Mouse (Mus musculus) spleen, postnatal 4 days (tissue): ENCODE results near the gene Drg1.
"Not testable (repeated sequence)": the region's sequence is repeated elsewhere in the genome, so short reads cannot be mapped to it uniquely, and the experiment has no call there.

ENCODE experiments used
- DNase-seq, 2 experiments: peaks; one replicate each; pipeline ENCODE4 v3.0.0; 2022; ENCODE audit warnings: low spot score in 2 of 2

Drg1 gene

DNA sequence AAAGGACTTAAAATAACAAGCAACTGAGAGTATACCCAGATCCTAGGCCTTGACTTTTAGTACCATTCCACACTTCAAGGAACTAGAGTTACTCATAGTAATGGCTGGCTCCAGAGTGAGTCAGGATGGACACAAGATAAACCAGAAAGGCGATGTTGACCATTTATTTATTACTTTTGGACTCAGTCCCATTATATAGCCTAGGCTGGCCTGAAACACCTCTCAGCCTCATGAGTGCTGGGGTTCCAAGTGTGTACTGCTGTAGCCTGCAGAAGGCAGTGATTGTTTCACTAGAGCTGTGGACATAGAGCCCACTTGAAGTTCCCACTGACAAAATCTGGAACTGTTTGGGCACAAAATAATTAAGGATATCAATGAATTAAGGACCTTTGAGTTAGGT is 53.7 kb downstream of the Drg1 start:
- DNase-seq: no peak

DNA sequence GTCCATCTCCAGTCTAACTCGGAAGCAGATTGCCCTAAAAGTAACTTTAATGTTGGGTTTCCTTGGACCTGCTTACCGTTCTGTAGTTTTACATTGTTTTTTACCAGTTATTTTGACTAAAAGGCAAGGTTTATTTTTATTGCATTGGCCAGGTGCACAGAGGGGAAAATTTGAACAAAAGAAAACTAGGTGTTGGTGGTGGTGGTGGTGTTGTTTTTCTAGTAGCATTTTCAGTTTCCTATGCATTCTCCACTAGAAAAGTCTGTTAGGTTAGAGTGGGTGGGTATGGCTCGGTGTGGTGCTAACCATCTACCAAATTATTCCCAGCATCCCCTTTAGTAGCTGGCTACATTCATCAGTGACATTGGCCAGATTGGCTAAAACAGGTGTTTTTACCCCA is 59.4 kb downstream of the Drg1 start:
- DNase-seq: no peak

DNA sequence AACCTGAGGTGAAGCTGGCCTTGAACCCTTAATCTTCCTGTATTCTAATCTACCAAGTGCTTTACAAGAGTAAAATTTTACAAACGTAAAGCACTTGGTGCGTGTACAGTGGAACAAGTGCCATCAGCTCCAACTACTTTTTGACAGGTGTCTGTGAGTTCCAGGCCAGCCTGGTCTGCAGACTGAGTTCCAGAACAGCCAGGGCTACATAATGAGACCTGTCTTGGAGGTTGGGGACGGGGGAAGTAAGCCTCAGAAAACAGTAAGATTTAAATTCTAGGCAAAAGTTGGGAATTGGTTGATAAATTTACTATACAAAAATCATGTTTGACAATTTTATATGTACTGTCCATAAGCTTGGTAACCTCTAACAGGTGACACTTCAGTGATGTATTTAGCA is 61.0 kb downstream of the Drg1 start:
- no peak for DNase-seq

DNA sequence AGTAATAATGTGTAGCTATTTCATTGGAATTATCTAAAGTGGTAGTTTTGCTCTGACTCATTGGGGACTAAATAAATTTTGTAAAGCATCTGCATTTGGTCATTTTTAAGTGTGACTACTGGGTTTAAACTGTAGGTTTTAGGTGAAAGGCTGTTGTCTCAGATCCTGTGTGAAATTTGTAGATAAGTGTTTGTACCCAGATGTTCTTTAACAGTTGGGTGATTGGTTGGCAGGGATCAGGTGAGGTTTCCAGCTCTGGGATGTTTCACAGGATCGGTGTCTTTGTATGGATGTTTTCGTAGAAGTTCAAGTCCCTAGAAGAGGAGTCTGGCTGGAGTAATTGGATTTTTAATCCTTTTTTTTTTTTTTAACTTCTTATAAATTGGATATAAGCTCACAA is 62.4 kb downstream of the Drg1 start:
- no peak for DNase-seq

DNA sequence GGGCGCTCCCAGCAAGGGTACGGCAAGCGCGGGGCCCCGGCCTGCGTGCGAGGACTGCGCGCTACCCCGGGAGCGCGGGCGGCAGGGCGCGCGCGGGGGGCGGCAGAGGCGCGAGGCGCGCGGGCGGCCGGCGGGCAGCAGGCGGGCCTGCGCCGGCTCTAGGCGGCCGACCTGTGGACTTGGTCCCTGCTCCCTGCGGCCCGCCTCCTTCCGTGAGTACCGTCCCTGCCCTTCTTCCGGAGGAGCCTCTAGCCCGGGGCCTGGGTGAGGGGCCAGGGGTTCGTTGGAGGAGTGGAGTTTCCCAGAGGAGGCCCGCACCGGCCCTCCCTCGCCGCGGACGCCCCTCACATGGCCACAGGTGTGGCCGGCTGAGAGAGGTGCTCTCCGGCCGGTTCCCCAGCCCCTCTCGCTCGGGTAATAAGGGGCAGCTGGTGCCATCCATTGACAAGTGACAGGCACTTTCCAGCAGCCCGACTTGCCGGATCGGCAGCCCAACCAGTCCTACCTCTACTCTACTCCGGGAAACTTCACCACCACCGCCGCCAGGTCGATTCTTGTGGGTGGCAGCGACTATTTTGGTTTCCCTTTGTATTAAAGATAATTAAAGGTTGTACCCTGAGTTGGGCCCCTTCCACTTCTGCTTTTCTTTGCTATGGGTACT is 63.3 kb downstream of the Drg1 start:
- DNase-seq: peak; percentile 56 to 83

DNA sequence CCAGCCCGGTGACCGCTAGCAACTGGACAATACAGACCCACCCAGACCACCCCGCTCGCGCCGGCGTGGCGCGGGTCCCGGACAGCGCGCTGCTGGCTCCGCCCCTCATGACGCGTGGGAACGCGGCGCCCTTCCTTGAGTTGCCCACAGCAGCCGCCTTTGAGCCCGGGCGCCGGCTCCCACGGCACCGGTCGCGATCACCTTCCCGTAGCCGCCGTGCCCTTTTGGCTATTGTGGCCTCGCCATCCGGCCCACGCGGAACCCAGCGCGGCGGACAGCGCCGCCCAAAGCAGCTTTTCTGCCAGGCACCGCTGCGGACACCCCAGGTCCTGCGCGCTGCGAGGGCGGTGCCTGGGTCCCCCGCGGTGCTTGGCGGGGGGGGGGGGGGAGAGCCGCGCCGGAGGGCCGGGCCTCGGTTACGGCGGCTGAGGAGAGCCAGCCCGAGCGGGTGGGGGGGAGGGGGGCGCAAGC is 63.9 kb downstream of the Drg1 start, which contains the start of gene Eif4enif1:
Gene Eif4enif1, plus strand, starts transcription at position 162 of the 471 bp plus-strand sequence.
- DNase-seq: peak; percentile 86 to 95

DNA sequence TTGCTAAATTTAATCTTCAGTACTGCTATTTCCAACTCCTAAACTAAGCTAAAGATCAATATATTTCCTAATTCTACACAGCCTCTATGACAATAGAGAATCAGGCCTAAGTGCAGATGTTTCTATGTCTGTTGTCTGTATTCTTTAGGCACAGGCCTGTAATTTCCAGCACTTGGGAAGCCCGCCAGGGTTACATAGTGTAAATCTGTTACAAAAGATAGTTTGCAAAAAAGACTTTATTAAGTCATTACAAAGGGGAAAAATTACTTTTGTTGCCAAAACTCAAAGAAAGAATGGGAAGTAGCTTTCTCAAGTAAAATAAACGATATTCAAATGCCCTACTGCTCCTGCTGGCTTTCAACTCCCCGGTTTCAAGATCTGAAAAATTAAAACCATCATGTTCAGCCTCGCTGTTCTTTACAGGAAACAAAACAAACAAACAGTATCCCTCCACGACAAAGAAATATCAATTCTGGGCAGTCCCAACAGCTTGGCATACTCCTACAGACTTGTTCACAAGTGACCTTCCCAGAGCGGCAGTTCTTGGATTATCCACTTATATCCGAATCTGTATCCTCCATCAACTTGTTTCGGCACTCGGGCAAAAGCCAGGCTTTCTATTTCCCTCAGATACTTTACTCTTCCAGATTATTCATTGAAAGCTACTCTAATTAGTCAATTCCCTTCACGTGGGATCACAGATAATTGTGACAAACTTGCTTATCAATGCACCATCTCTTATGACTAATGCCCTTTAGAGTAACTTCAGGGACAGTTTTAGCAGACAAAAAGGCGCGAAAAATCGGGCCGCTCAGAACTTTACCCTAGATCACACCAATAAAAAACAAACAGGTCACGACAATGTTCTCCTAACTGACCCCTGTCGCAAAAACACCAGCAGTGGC is 64.6 kb downstream of the Drg1 start:
- DNase-seq: peak in 1 of 2 experiments; percentile 61

DNA sequence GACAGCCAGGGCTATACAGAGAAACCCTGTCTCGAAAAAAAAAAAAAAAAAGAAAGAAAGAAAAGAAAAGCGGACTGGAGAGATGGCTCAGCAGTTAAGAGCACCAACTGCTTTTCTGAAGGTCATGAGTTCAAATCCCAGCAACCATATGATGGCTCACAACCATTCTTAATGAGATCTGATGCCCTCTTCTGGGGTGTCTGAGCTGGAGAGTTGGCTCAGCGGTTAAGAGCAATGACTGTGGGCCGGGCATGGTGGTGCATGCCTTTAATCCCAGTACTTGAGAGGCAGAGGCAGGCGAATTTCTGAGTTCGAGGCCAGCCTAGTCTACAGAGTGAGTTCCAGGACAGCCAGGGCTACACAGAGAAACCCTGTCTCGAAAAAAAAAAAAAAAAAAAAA is 65.6 kb downstream of the Drg1 start:
- not testable (repeated sequence) for DNase-seq

DNA sequence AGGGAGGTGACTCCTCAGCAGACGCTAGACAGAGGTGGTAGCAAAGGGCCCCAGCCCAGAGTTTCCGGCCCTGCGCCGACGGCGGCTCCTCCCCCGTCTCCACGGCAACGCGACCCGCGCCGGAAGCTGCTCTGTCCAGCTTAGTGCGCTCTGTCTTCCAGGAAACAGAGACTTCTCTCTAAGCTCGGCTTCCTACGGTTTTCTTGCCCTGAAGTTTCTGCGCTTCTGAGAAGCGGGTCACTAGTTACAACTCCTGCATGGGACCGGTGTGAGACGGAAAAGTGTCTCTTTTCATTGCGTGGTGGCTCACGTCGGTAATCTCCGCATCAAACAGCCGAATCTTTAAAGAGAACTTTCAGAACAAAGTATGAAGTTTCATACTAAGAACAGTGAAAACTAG is 72.9 kb downstream of the Drg1 start, which contains the start of gene Sfi1:
Gene Sfi1, minus strand, starts transcription at position 101 of the 400 bp plus-strand sequence.
- no peak for DNase-seq

DNA sequence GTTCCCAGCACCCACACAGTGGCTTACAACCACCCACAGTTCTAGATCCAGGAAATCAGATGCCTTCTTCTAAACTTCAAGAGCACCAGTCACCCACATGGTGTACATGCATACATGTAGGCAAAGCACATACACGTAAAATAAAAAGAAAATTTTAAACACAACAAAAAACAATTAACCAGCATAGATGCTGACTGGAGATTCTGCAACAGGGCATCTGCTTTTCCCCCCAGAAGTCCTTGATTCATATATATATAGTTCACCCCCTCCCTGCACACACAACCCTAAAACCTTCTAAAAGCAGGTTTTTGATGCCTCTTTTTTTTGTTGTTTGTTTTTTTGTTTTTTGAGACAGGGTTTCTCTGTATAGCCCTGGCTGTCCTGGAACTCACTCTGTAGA is 83.5 kb downstream of the Drg1 start:
- DNase-seq: peak; percentile 36 to 79

DNA sequence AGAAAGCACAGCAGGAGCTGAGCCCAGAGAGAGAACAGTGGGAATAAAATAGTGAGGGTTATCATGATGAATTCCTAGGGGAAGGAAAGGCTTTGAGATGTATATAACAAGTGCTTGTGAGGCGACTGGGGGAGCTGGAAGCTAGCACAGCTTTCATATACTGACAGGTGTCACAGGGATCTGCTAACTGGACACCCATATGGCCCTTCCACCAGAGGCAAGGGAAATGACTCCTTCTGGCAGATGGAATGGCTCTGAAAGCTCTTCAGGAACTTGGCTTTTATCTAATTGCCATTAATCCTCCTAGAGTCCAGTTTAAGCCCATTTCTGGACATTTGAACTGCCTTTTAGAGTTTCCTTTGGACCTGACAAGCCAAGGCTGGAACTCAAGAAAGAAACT is 84.2 kb downstream of the Drg1 start:
- not testable (repeated sequence) for DNase-seq

DNA sequence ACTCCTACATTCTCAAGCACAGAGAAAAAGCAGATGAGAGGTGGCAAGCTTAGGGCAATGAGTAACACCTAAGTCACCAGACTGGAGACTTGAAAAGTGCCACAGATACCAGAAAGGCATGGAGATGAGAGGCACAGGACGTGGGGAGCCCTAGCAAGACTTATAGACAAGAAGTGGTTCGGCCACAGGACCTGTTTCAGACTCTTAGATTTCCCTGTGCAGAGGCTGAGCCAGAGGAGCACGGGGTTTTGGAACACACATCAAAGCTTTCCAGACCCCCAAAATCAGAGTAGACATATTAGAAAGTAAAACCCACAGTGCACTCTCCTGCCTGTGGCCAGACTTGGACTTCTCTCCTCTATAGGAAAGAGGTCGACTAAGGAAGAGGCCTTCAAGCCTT is 85.0 kb downstream of the Drg1 start:
- peak; percentile 81 to 97 for DNase-seq

DNA sequence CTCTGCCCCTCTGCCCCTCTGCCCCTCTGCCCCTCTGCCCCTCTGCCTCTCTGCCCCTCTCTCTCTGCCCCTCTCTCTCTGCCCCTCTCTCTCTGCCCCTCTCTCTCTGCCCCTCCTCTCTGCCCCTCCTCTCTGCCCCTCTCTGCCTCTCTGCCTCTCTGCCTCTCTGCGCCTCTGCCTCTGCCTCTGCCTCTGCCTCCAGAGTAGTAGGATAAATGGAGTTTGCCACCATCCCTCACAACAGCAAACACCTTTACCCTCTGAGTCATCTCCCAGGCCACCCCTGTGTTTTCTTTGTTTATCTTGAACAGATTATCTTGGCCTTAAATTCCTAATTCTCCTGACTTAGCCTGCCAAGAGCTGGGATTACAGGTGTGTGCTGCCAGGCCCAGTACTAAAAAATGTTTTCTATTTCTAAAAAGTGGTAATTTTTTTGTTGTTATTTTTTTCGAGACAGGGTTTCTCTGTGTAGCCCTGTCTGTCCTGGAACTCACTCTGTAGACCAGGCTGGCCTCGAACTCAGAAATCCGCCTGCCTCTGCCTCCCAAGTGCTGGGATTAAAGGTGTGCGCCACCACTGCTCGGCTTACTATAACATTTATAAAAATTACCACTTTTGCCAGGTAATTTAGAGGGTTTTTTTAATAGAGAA is 85.6 kb downstream of the Drg1 start:
- peak in 1 of 2 experiments; percentile 68 for DNase-seq

DNA sequence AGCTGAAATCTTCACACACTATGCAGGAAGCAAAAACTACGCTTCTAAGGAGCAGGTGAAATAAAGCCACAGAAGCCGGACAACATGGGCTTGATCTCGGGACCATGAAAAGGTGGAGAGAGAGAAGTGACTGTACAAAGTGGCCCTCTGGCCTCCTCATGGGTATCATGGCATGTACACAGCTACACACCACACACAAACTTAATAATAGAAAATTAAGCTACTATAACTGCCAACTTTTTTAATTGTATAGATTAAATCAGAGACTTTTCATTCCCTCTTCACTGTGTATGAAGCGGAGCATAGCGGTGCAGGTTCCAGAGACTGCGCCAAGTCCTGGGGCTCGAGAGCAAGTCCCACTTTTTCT is 86.5 kb downstream of the Drg1 start:
- DNase-seq: peak; percentile 60 to 89

DNA sequence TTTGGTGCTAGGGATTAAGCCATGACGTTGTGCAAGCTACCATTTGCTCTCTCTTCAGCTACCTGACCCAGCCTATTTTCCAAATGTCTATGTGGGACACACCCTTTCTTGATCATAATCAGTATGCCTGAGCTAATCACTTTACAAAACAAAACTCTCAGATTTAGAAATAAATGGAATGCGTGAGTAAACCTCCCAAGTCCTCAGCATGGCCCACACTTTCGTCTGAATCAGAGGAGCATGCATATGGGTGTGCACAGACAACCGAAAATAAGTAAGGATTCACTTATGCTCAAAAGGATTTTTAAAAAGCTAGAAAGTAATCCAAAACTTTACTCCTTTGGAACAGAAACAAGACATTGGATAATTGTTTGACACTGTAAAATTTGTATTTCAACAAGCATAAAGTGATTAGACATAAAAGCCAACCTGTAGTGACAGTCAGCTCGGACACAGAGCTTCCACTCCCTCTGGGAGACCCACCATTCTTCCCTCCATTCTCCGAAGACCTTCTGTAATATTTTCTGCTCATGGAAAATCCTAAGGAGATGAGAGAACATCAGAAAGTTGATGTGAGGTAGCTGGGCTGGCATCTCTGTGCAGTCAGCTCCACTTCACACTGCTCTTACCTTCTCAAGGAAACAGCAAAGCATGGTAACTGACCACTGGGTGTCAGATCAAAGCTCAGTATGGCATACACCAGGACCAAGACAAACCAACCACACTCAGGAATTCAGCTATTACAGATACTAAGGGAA is 87.1 kb downstream of the Drg1 start:
- DNase-seq: peak; percentile 74 to 92

DNA sequence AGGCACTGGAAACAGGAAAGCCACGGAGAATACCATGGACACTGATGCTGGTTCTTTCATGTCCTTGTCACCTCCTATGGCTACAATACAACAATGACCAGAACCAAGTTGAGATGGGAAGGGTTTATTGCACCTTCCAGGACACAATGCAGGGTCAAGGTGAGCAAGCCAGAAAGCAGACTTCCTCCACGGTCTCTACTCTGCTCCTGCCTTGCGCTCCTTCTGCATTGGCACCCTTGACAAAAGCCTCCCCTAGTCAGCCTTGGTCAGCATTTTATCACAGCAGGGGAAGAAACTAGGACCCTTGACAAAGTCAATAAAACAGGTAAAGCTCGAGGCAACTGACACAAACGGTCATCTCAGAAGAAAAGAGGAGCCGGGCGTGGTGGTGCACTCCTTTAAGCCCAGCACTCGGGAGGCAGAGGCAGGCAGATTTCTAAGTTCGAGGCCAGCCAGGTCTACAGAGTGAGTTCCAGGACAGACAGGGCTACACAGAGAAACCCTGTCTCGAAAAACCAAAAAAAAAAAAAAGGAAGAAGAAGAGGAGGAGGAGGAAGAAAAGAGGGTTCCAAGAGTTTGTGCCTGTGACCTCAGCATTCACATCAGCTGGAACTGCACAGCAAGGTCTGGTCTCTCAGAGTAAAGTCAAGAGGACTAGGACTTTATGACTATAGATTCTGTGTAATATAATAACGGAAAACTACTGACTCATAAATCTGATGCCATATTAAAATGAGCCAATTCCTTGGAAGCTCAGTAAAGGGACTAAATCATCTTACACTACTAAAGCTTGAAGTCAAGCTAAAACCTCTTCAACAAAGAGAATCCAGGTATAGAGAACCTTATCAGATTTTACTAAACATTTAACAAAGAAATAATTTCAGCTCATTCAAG is 92.5 kb downstream of the Drg1 start:
- DNase-seq: peak; percentile 79 to 96

DNA sequence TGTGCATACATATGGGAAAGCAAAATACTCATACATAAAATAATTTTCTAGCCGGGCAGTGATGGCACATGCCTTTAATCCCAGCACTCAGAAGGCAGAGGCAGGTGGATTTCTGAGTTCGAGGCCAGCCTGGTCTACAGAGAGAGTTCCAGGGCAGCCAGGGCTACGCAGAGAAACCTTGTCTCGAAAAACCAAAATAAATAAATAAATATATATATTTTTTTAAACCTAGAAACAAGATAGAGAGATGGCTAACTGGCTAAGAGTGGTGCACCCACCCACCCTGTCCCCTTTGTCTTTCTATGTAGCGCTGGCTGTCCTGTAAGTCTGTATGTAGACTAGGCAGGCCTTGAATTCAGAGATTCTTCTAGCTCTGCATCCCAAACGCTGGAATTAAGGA is 93.7 kb downstream of the Drg1 start:
- not testable (repeated sequence) for DNase-seq

DNA sequence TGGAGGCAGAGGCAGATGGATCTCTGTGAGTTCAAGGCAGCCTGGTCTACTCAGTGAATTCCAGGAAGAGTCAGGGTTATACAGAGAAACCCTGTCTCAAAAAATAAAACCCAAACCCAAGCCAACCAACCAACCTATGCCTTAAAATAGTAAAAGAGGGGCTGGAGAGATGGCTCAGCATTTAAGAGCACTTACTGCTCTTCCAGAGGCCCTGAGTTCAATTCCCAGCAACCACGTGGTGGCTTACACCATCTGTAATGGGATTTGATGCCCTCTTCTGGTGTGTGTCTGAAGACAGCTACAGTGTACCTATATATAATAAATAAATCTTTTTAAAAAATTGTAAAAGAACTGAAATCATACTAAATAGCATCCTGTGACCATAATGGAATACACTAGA is 94.3 kb downstream of the Drg1 start:
- peak; percentile 72 to 92 for DNase-seq

DNA sequence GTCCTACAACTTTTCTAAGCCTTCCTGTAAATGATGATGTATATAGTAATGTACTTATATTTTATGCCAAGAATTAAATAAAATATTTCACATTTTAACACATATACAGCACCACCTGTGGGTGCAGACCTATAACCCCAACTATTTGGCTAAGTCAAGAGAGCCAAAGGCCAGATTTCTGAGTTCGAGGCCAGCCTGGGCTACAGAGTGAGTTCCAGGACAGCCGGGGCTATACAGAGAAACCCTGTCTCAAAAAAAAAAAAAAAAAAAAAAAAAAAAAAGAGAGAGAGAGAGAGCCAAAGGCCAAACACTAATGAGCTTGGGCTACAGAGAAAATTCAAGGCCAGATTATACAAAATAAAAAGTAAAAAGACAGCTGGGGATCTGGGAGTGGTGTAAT is 97.2 kb downstream of the Drg1 start:
- DNase-seq: peak; percentile 60 to 89

DNA sequence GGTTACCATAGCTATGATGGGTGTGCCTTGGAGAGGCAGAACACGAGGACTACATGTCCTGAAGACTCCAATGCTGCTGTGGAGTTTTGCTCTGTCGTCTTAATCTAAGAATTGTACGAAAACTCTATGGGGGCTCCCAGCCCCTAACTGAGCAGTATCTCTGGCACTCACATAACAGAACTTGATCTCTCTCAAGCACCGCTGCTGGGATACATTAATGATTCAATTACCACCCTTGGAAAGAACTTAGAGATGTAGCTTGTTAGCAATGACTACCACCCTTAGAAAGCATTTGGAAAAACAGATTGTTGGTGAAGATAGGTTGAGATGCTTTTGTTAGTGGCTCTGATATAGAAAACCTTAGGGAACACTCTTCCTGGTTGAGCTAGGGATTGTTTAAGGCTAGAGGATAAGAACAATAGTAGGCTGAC is 98.6 kb downstream of the Drg1 start:
- DNase-seq: peak; percentile 60 to 90
